14 mouse cellular contexts compared by ENCODE assay signal in genomic region chr2:93599731-93600130, GRCm38 (mm10). TPM values are rescaled to one million over a fixed set of nuclear protein-coding genes. Genes with fewer than 3 reads are reported as not detected.
DNase-seq lines count a peak whose midpoint lies in the region; ATAC-seq and TF ChIP-seq lines count a peak whose summit lies in the region.
"Had no signal": no experiment of that assay in that cellular context is flagged by ENCODE, and none has a peak within 500 bp of the region (broad histone marks: within the 10 kb centered on the region; RNA-seq: fewer than 3 reads in every experiment).

No protein-coding gene starts in this region.

- intact Hi-C loops in gastrocnemius, adult 2 months (cut with DNase I): no loop called here
- intact Hi-C loops in gastrocnemius, postnatal 36 days (cut with DNase I): no loop called here

- peak overlapping the region; percentile 54 for H3K27ac ChIP-seq in gastrocnemius, adult 2 months
- H3K27ac ChIP-seq in midbrain, embryonic 15.5 days: no peak overlapping the region
- no peak overlapping the region for H3K27ac ChIP-seq in forebrain, embryonic 13.5 days
- H3K27ac ChIP-seq: liver, embryonic 13.5 days had no signal

- DNase-seq in gastrocnemius, adult 2 months: peak; percentile 48
- no peak for DNase-seq in gastrocnemius, postnatal 36 days
- peak; percentile 6 for DNase-seq in urinary bladder, postnatal 14 days (ENCODE audit: low spot score)
- no peak for DNase-seq in urinary bladder, adult 18-20 months (ENCODE audit: low spot score in 2 of 2)
- peak; percentile 21 to 54 for DNase-seq in kidney, postnatal 4 days
- DNase-seq in thymus, postnatal 0 days (ENCODE audit: low spot score): no peak
- DNase-seq: cerebellum, adult 9-11 months; forebrain, postnatal 0 days; liver, embryonic 13.5 days; midbrain, embryonic 14.5 days had no signal

- WGBS in midbrain, embryonic 15.5 days: 67% methylated on average over 9 of the region's 9 CpGs
- 66% methylated on average over 9 of the region's 9 CpGs for WGBS in forebrain, embryonic 13.5 days

- H3K9ac ChIP-seq in midbrain, embryonic 15.5 days: no peak overlapping the region
- no peak overlapping the region for H3K9ac ChIP-seq in forebrain, embryonic 13.5 days
- H3K9ac ChIP-seq: forebrain, postnatal 0 days; liver, embryonic 13.5 days had no signal

- peaks cover 4% of the 10 kb centered on the region; the same call in 1 of the 2 replicates for H3K4me1 ChIP-seq in midbrain, embryonic 15.5 days
- no peaks in the 10 kb centered on the region for H3K4me1 ChIP-seq in forebrain, embryonic 13.5 days
- H3K4me1 ChIP-seq: liver, embryonic 13.5 days had no signal

- H3K4me2 ChIP-seq in midbrain, embryonic 15.5 days: no peak overlapping the region
- no peak overlapping the region for H3K4me2 ChIP-seq in forebrain, embryonic 13.5 days
- H3K4me2 ChIP-seq: liver, embryonic 13.5 days had no signal

- no peaks in the 10 kb centered on the region for H3K9me3 ChIP-seq in midbrain, embryonic 15.5 days
- no peaks in the 10 kb centered on the region for H3K9me3 ChIP-seq in forebrain, embryonic 13.5 days (replicated peaks)
- H3K9me3 ChIP-seq: liver, embryonic 13.5 days had no signal

- no peaks in the 10 kb centered on the region for H3K27me3 ChIP-seq in midbrain, embryonic 15.5 days (replicated peaks)
- H3K27me3 ChIP-seq in forebrain, embryonic 13.5 days: 0 out of 2 replicates have a peak, but pooled peaks cover 3% of the 10 kb centered on the region

- no peak for TF ChIP-seq CTCF in gastrocnemius, adult 2 months (IDR thresholded peaks at IDR 0.05)

- ATAC-seq in midbrain, embryonic 15.5 days (replicated peaks): no peak
- ATAC-seq in forebrain, embryonic 13.5 days: no peak
- ATAC-seq: forebrain, postnatal 0 days had no signal

- no peaks in the 10 kb centered on the region for H3K36me3 ChIP-seq in midbrain, embryonic 15.5 days (replicated peaks)
- no peaks in the 10 kb centered on the region for H3K36me3 ChIP-seq in forebrain, embryonic 13.5 days (ENCODE audit: poor library complexity, severe bottlenecking)
- H3K36me3 ChIP-seq: liver, embryonic 13.5 days had no signal

- H3K4me3 ChIP-seq in gastrocnemius, adult 2 months: peak overlapping the region; percentile 32
- no peak overlapping the region for H3K4me3 ChIP-seq in midbrain, embryonic 15.5 days
- H3K4me3 ChIP-seq in forebrain, embryonic 13.5 days: no peak overlapping the region
- H3K4me3 ChIP-seq: liver, embryonic 13.5 days had no signal

RNA-seq across cellular contexts. Expression of gene Gm10803, which starts 39.4 kb away (rescaled TPM):
- total RNA-seq in gastrocnemius, adult 2 months (2021): not detected
- total RNA-seq in gastrocnemius, postnatal 36 days (2021): not detected
- polyA plus RNA-seq in midbrain, embryonic 15.5 days (2015; fragmentation: Nextera tagmentation; extraction: Ambion mirVana): not detected in 2 replicates
- not detected in 2 replicates for polyA plus RNA-seq in forebrain, embryonic 13.5 days (2015; fragmentation: Nextera tagmentation; extraction: Ambion mirVana)
- not detected in 2 replicates for polyA plus RNA-seq in thymus, postnatal 0 days (2015; fragmentation: Nextera tagmentation; extraction: Ambion mirVana)
- total RNA-seq: forebrain, postnatal 0 days had no signal
- polyA plus RNA-seq: C2C12; forebrain, postnatal 0 days; intestine, embryonic 14.5 days; liver, embryonic 13.5 days; midbrain, embryonic 14.5 days had no signal

RNA-seq across cellular contexts. Expression of gene Alx4, which starts 42.5 kb away (rescaled TPM):
- total RNA-seq in gastrocnemius, adult 2 months (2021): under 1 TPM; 0.08 to 0.67 TPM
- total RNA-seq in gastrocnemius, postnatal 36 days (2021): under 1 TPM; 0.15 to 0.23 TPM
- polyA plus RNA-seq in midbrain, embryonic 15.5 days (2015; fragmentation: Nextera tagmentation; extraction: Ambion mirVana): 0.84 and 1.0 TPM in 2 replicates
- 0.62 and 1.00 TPM in 2 replicates for polyA plus RNA-seq in forebrain, embryonic 13.5 days (2015; fragmentation: Nextera tagmentation; extraction: Ambion mirVana)
- polyA plus RNA-seq in thymus, postnatal 0 days (2015; fragmentation: Nextera tagmentation; extraction: Ambion mirVana): 0.06 and 0.07 TPM in 2 replicates
- polyA plus RNA-seq: C2C12 had no signal

Comparison
In these comparisons a context has a peak if more than half of its experiments do, and no peak if none do; other contexts are left out.
1. DNase-seq: peak in gastrocnemius, adult 2 months (single experiment), urinary bladder, postnatal 14 days (single experiment) and kidney, postnatal 4 days (2 of 2); none in gastrocnemius, postnatal 36 days (0 of 2), urinary bladder, adult 18-20 months (0 of 2) and thymus, postnatal 0 days (single experiment).